Mouse (Mus musculus) layer of hippocampus, adult 9-11 months (tissue): ENCODE data around the gene A930009A15Rik.

Source experiments
- DNase-seq: peaks from one replicate; pipeline ENCODE4 v3.0.0; 2022

The A930009A15Rik gene

GRCm38 (mm10) chr10:115569712-115570491 is at the start of gene A930009A15Rik:
TSS of gene A930009A15Rik (plus strand) at chr10:115569986.
- DNase-seq = no peak

DNA sequence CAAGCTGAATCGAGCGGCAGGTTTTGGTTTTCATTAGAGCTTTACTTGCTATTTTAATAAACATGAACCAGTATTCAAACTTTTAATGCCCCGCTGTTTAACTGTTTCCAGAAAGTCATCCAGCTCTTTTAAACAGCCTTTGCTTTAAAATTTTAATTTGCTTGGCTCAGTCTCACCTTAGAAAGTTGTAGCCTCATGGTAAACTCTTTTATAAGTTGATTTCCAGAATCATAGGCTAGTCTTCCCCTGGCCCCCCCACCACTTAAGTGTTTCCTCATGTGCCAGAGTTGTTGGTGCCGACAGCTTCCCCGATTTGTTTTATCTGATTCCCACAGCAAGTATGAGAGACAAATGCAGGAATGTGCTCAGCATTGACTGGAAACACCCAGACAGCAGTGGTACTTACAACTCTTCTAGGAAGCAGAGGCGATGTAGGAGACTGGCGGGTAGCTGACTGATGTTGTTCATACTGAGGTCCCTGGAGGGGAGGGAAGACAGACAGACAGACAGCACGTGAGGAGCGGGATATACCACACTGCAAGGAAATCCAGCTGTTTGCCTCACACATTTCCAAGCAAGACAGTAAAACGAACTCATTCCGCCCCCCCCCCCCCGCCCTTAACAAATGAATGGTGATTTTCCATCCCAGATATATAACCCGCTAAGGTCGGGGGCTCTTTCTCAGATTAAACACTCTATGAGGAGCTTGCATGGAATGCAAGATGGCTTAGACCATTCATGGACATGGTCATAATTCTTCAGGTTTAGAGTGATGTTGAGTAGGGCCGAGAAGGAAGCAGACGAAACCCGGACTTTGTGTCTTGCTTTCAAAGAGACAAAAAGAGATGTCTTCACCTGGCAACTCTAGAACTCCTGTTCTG is 49.3 kb upstream of the A930009A15Rik start:
- DNase-seq = no peak

- DNase-seq = no peak
These were observed 48.7 kb upstream of the A930009A15Rik start for GRCm38 (mm10) chr10:115521081-115521451.

GRCm38 (mm10) chr10:115528892-115529291 is 40.9 kb upstream of the A930009A15Rik start:
- no peak for DNase-seq

DNA sequence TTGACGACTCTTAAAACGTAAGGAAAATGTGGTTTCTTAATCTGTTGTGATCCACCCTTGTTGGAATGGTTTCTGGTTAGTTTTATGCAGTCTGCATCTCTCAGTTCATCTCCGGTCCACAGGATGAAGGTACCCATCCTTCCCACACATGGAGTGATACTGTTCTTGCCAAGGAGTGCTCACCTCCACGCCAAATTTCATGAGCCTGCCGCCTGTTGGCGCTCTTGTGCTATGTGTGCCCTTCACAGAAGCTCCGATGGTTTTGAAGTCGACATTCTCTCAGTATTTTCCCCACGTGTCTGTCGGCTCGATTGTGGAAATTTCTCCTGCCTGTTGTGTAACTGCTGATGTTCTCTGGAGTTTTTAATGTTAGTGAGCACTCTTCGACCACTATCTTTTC is 40.0 kb upstream of the A930009A15Rik start:
- no peak for DNase-seq

GRCm38 (mm10) chr10:115530746-115531145 is 39.0 kb upstream of the A930009A15Rik start:
- no peak for DNase-seq

- no peak for DNase-seq
These were observed 26.9 kb upstream of the A930009A15Rik start for GRCm38 (mm10) chr10:115542917-115543316.

DNA sequence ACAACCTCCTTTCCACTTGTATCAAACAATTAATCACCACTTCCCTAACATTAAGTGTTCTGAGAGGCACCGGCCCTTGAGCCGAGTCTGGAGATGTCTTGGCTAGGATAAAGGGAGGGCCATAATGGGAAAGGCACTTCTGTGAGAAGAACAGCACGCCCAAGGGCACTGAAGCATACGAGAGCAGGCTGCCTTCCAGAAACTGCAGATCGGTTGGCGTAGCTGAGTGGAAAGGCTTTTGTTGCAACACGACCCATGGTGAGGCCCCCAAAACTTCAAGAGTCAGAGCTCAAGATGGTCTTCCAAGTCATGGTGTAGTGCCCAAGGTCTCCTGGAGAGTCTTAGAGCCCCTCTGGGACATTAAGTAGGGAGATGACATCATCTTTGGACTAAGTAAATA is 19.5 kb upstream of the A930009A15Rik start:
- no peak for DNase-seq

- DNase-seq = no peak
These were observed 18.7 kb upstream of the A930009A15Rik start for GRCm38 (mm10) chr10:115551069-115551468.

- no peak for DNase-seq
These were observed 16.3 kb upstream of the A930009A15Rik start for GRCm38 (mm10) chr10:115553352-115554113.

DNA sequence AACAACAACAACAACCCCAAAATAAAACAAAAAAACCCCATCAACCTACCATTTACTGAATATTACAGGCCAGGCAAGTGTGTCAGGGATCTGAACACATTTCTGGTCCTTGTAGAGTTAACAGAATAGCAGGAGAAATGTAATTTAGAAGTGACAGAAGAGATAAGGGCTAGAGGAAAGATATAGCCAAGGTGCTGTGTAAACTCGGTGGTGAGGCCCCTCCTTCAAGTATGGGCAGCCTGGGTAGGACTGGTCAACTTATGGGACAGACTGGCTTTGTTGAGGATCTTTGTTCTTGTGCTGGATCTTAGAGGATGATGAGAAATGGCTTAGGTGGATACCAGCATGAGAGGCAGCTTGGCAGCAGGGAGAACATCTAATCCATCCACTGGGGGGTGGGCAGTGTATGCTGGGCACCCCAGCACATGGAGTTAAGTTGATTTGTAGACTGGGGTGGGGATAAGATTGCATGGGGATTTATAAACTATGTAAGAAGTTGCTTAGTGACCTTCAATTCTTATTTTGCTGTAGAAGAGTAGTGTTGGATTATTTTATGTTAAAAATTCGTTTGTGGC is 14.5 kb upstream of the A930009A15Rik start:
- DNase-seq = no peak

DNA sequence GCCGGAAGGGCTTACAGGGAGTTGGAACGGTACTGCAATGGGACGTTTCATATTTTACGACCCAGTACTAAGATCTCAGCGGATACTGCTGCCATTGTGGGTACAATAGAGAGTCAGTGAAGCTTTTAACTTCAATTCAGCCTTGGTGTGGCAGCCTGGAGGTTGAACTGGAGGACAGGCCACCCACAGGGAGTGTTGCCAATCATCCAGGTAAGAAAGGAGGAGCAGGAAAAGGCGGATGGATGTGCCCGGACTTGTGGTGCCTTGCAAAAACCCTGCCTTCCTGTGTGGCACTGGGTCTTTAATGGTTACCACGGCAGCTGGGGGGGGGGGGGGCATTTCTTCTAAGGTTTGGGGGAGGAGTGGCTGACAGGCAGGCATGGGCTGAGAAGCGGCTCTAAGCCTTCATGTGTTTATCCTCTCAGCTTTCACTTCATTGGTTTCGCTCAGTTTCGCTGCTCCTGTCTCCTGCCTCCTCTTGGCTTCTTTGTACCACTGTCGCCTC is 13.0 kb upstream of the A930009A15Rik start:
- DNase-seq = no peak

DNA sequence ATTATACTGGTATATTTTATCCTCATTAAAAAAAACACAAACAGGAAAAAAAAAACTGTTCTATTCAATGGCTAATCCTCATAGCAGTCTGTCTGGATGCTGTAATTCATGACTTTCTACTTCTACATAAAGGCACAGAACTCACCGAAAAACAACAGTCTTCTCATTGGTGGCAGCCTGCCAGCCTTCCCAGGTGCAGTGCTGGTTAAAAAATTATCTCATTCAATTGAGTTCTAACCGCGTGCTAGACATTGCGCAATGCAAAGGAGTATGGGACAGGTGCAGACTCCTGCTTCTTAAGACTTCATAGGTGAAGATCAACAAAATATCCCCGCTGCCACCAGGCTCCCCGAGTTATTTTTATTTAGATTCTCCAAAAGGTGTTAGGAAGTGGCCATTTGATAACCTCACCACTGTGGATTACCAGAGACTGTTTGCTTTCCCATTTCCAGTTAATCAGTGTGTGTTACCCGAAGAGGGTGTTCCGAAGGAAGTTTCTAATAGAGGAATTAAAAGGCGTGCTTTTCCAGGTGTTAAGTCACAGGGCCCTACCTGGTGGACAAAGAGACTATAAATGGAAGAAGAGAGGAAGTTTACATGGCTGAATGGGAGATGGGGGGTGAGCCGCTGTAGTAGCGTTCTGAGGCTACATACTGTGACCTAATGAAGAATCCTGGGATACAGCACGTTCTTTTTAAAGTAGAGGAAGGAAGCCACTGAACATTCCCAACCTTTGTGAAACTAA is 8.5 kb upstream of the A930009A15Rik start:
- DNase-seq = no peak

- no peak for DNase-seq
These were observed 6.7 kb upstream of the A930009A15Rik start for GRCm38 (mm10) chr10:115562911-115563686.

GRCm38 (mm10) chr10:115563961-115564360 is 5.8 kb upstream of the A930009A15Rik start:
- no peak for DNase-seq

- no peak for DNase-seq
These were observed 791 bp downstream of the A930009A15Rik start for GRCm38 (mm10) chr10:115570577-115570976.

- DNase-seq = no peak
These were observed 1.5 kb downstream of the A930009A15Rik start for GRCm38 (mm10) chr10:115571317-115571716.

DNA sequence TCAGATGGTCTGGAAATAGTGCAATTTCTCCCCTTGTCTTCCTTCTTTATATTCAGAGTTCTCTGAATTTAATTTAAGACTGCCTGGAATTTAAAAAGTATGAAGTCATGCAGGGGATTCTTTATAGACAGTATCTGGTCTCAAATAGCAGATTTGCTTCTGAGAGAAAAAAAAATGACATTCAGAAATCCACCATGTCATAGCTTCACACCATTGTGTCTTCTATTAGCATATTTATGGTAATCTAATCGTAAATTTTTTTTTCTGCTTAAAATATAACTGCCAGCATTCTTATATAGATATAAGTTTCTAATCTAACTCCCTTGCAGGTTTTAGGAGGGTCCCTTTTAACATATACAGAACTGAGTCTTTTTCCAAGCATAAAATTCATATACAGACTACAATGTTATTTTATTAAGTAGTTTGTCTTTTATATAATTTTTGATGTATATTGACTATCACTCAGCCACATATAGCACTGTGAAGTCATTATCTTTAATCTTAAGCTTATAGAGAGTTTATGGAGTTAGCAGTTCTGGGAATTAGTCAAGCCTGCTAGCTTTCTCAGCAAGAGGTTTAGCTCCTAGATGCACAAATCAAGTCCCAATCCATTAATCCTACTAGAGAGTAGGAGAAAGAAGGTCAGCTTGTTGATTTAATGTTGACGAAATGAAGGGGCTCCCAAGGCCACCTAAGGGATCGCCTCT is 2.1 kb downstream of the A930009A15Rik start:
- no peak for DNase-seq

GRCm38 (mm10) chr10:115579076-115579475 is 9.3 kb downstream of the A930009A15Rik start:
- no peak for DNase-seq

GRCm38 (mm10) chr10:115579494-115579893 is 9.7 kb downstream of the A930009A15Rik start:
- no peak for DNase-seq
